Mouse (Mus musculus): ENCODE measurements around the gene B3galt6.
A peak's percentile ranks its signal among the peaks of the same experiment; 100 is the strongest.

The B3galt6 gene

DNA sequence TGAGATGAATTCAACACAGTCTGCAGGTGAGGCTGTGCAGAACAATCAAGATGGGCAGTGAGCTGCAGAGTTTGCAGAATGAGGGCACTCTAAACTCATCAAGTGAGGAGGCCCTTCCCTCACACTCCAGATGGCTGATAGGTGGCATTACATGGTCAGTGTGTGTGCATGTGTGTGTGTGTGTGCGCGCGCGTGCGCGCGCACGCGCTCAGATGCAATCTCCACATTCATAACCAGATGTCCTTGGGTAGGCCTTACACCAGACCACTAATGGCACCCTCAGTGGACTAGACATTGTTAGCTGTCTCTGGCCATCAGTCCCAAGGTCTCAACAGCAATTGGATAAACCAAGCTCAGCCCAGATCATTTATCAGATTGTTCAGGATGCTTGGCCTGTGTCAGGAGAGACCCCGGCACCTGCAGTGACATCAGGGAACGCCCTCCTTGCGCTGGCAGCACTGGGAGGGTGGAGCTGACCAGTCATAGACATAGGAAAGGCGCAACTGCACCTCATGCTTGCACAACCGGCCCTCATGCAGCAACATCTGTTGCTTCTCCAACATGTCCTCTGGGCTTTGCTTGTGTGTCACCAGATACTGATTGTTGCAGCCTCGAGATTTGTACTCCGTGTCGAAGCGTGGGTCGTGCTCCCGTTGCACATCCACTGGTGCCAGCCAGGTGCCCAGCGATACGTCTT lies 1.1 kb downstream of the B3galt6 start:
- DNase-seq (ENCODE audit: low read depth), result peak; percentile 87

DNA sequence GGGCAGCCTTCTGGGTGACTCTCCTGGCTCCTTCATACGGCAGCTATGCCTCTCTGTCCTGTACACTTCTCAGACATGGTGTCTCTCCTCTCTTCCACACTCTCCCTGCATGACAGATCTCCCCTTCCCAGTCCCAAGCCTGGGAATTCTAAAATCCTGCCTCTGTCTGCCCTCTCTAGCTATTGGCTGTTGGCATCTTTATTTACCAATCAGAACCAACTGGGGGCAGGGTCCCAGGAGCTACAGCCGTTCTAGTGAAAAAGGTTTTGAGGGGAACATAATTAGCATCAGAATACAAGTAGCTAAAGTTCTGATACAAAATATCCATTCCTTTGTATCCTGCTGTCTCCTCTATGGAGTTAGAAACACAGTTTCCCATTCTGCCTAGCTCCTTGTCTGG lies 8.7 kb downstream of the B3galt6 start:
- DNase-seq (ENCODE audit: low read depth), result no peak

DNA sequence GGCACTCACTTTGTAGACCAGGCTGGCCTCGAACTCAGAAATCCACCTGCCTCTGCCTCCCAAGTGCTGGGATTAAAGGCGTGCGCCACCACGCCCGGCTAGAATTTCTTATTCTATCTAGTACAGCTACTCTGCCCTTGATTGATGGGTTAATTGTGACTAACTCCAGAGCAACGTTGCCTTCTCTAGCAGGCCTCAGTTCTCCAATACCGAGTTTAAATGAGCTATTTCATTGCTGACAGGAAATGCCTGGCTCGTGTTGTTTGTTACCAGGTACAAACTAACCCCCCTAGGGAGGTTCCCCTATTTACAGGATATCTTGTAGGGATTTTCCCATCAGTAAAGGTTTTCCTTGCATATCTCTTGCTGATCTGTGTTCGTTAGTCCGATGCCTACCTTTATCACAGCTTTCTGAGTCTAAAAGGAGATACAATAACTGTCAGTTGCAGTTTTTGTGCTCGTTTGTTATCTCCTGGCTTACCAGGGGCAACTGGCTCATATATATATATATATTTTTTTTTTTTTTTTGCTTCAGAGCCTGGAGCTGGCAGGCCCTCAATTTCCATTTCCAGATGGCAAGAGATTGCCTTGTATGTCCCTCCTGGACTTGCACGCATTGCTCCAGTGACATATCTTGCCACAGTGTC lies 10.9 kb downstream of the B3galt6 start:
- no peak for DNase-seq (ENCODE audit: low read depth)

DNA sequence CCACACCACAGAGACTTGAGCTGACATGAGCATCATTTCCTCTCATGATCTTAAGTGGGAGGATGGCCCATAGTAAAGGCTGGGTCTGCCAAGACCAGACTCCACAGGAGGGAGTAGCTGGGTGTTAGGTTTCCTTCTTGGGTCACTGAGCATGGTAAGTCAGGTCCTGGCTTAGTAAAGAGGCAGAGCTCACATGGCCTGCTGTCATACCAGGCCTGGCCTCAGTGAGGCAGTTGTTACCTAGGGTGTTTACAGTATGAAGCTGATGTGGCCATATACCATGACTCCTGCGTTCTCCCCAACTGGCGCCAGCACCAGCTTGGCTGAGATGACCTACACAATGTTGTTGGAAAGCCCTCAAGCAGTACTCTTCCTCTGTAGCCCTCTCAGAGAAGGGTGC lies 19.2 kb downstream of the B3galt6 start:
- peak; percentile 34 for DNase-seq (ENCODE audit: low read depth)

DNA sequence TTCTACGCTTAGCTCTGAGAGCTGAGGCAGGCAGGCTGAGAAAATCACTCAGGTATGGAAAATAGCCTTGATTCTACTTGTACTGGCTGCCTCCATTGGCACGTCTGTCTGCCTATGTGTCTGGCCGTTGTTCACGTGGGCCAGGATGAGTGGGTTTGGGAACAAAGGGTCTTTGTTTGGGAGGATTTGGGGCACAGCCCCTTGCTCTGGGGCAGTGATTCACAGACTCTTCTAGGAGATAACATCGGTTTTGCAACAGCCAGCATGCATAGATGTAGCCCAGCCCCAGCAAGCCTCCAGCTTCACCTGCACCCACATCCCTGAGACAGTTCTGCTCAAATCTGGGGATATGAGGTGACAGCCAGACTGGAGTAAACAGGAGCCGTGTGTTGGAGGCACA lies 19.8 kb downstream of the B3galt6 start:
- DNase-seq (ENCODE audit: low read depth), result no peak

DNA sequence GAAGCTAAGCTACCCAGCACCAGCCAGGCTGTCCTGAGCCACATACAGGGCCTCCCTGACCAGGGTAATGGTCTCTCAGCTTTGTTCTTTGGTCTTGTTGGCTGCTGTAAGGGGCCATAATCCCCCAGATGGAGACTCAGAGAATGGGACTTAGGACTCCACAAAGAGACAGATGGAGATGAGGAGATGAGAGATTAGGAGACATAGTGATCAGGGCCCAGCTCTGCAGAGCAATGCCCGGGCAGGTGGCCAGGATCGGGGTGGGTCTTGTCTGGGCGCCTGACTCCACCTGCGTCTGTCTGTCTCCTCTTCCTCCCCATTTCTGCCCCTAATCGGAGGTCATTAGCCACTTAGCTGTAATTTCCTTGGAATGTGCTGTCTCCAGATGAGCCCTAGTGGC lies 22.2 kb downstream of the B3galt6 start:
- DNase-seq (ENCODE audit: low read depth), result no peak

DNA sequence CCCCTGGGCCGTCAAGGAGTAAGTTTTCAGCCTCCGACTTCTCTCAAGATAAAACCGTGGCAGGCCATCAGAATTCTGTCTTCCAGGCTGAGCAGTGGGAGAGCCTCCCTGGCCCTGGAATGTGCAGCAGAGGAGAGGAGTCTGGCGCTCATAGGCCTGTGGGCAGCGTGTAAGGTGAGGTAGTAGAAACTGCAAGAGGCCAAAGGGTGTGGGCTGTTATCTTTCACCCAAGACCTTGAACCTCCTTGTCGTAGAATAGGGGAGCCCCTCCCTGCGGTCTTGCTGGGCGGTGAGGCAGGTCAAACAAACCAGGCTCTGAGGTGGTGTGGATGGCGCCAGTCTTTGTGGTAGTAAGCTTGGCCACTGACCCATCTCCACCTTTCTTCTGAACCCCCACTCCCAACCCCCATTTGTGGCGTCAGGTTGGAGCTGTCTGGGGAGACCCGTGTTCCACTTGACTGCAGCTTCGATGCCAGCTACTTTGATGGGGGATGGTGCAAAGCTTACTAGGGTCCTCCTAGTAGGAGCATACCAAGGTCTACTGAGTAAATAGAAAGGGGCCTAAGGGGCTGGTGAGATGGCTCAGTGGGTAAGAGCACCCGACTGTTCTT lies 23.3 kb downstream of the B3galt6 start:
- DNase-seq (ENCODE audit: low read depth), result no peak

DNA sequence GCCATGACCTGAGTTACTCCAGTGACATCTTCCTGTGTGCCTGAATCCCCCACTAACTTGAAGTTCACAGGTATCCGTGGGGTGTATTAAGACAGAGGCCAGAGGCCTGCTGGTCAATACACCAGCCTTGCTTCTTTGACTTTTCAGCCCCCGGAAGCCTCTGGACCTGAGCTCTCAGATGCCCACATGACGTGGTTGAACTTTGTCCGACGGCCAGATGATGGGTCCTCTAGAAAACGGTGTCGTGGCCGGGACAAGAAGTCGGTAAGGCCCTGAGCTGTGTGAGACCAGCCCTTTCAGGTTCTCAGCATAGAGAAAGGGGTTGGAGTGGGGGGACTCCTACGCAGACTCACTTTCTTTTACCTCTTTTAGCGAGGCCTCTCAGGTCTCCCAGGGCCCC lies 28.1 kb downstream of the B3galt6 start:
- DNase-seq (ENCODE audit: low read depth), result no peak

DNA sequence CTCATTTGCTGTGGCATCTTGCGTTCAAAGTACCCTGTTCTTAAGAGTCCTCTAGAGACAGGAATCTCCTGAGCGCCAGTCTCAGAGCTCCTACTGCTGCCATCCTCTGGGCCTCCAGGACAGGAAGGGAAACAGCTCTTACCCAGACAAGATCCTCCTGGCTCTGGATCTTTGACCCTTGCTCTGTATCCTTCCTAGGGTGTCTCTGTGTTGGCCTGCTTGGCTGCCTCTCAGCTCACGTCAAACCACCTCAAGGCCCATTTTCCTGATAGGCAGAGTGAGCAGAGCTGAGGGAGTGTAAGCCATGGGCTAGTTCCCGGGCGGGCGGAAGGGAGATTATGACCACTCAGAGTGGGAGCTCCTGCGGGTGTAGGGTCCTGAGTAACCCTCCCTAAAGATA lies 29.3 kb downstream of the B3galt6 start:
- DNase-seq (ENCODE audit: low read depth), result no peak

DNA sequence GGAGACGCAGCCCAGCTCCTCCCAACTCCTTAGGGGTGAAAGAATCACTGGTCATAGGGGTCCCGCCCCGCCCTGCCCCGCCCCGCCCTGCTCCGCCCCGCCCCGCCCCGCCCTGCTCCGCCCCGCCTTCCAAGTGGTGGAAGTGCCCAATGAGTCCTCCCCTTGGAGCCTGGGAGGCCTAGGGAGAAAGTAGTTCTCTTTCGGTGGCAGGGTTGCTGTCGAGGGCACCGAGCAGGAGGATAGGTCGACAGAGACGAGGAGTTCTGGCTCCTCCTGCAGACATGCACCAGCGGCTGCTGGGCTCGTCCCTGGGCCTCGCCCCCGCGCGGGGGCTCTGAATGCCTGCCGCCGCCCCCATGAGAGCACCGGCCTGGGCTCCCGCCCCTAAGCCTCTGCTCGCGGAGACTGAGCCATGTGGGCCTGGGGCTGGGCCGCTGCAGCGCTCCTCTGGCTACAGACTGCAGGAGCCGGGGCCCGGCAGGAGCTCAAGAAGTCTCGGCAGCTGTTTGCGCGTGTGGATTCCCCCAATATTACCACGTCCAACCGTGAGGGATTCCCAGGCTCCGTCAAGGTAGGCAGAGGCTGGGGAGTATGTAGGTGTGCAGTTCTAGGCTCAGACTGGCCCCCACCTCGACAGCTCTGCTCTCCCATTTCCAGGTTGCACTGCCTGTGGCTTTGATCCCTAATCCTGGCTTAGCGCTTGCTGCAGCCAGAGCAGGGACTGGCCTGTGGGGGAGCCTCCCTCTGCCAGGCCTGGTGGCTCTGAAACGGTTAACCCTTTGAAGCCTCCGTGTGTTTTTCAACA lies 30.1 kb downstream of the B3galt6 start, which contains the start of gene C1qtnf12:
TSS of gene C1qtnf12 (plus strand) at position 152 of the 805 bp plus-strand sequence.
- DNase-seq (ENCODE audit: low read depth), result peak; percentile 71

DNA sequence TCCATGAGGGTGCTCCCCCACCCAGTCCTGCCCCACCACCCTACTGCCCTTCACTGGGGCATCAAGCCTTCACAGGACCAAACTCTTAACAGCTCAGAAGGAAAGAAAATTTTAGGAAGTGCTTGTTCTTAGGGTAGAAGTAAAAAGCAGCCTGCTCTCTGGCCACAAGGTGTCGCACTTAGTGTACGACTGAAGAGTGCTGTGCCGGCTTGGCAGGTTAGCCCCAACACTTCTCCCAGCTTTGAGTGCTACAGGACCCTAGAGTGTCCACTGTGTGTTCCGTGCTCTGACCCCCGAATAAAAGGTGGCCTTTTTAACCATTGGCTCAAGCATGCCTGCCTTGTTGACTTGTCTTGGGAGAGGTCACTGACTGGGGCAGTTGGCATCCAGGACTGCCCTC lies 33.2 kb downstream of the B3galt6 start:
- DNase-seq (ENCODE audit: low read depth), result peak; percentile 89

DNA sequence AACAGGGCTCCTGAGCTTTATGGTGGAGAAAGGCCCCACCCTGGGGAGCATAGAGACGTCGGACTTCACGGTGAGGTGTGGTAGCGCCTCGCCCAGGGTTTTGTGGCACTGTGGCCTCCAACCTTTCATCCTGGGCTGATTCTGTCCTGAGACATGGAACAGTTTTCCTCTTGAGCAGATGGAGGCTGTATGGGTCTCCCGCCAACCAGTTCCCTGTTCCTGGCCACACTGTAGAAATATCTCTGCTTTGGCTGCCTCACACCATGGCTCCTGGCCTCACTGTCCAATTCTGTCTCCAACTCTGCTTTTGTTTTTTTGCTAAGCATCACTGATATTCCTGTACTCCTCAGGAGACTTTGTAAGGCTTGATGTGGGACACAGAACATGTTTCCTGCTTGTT lies 37.0 kb downstream of the B3galt6 start:
- DNase-seq (ENCODE audit: low read depth), result no peak

DNA sequence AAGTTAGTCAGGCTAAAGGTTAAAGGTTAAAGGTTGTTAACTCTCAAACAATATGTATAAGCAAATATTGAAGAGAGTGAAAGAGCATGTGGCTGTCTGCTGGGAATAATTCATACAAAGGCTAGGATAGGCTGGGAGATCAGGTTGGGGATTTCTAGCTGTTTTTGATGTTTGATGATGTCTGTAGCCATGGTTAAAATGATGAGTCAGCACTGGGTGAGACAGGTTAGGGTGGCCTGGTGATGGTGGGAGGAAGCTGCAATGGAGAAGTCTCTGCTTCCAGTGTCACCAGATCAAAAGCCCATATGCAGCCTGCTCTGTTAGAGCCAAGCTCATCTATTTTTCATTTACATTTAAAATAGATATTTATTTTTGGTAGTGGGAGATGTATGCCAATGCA lies 45.4 kb downstream of the B3galt6 start:
- DNase-seq (ENCODE audit: low read depth), result no peak

DNA sequence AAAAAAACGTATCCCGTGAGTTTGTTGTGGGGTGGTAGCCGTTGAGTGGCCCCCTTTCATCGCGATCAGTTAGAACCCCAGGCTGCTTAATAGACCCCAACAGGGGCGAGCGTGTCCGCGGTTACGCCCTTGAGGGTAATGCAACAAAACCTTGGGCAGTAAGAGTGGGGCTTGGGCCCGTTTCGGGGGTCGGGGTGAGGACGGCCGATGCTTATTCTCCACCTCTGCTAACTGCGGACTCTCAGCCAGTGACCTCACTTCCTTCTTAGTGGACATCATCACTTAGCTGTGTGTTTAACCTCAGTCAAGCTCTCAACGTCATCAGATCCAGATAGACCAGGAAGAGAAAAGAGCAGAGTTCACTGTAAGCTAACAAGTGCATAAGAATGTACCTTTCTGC lies 48.2 kb downstream of the B3galt6 start:
- peak; percentile 67 for DNase-seq (ENCODE audit: low read depth)

DNA sequence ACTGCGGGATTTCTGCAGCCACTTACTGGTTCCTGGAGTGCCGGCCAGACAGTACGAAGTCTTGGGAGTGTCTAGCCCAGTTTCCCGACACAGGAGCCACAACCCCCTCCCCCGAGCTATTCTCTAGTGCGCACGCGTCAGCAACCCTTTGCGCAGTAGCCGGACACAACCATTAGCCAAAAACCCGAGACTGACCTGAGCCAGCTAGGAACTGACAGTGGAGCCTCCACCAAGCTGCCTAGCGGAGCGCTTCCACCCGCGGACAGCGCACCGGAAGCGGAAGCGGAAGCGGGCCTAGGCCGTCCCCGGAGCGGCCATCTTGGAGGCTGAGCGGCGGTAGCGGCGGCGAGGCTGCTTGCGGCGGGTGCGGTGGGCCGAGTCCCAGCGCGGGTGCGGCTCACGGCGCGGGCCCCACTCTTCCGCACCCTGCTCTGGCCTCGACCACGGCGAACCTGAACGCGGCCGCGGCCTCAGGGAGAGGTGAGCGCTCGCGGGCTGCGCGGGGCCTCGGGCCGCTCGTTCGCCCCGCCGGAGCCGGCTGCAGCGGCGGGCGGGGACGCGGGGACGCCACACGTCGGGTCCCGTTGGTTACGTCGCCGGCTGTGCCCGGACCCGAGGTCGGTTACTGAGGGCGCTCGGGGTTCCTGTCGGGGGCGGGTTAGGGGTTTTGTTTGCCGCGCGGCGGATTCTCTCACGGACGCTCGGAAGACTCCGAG lies 48.8 kb downstream of the B3galt6 start, which contains the start of gene Ube2j2:
TSS of gene Ube2j2 (plus strand) at position 298 of the 716 bp plus-strand sequence.
- DNase-seq (ENCODE audit: low read depth), result peak; percentile 96

DNA sequence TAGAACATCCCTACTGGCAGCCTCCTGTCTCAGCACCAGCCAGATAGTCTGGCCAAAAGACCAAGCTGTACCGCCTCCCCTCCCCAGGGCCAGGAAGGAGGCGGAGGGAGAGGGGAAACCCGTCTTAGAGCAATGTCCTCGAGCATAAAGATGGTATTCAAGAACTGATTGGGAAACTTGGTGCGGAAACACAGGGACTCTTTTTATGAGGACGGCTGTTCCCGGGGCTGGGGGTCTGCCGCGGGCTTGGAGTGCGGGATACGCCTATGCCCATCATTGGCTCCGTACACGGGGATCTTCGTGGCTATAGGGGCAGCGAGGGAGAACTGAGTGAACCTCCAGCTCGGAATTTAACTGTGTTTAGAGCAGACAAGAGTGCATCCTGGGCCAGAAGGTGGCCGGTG lies 49.4 kb downstream of the B3galt6 start:
- peak; percentile 17 for DNase-seq (ENCODE audit: low read depth)

Measured in 416B (cell line).